Mouse (Mus musculus) urinary bladder, adult 18-20 months (tissue): ENCODE results near the gene Gm42372.

Experiments
- DNase-seq, 2 experiments: peaks; one replicate each; pipeline ENCODE4 v3.0.0; 2022; ENCODE audit warnings: low spot score in 2 of 2, mixed read lengths in 2 of 2

Gene Gm42372

DNA sequence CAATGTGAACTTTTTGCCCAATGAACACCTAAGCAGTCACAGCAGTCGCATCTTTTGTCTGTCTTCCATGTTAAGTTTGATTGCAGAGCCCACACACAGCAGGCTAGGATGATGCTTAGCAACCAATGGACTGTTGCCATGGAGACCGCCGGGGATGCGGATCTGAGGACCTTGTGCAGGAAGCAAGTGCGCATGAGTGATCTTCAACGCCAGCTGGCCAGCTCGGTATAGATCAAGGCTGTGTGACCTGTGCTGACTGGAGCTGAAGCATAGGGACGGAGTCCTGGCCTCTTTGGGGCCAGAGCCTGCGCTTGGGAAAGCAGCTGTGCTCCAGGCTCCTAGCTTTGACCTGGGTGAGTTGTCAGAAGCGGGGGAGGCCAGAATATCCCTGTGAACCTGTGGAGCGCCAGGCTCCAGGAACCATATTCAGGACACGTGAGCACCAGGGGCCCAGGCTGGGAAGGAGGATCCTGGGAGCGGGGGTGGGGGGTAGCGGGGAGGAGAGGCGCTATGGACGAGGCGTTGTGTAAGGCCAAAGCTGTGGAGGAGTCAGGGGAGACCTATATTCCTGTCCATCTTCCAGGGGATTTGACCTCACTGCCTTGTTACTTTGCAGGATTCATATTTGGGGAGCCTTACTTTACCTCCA is 23.2 kb upstream of the Gm42372 start, which contains the start of gene Pnmal1:
Pnmal1 (plus strand) TSS at position 141 of the 649 bp plus-strand sequence.
- DNase-seq: no peak

DNA sequence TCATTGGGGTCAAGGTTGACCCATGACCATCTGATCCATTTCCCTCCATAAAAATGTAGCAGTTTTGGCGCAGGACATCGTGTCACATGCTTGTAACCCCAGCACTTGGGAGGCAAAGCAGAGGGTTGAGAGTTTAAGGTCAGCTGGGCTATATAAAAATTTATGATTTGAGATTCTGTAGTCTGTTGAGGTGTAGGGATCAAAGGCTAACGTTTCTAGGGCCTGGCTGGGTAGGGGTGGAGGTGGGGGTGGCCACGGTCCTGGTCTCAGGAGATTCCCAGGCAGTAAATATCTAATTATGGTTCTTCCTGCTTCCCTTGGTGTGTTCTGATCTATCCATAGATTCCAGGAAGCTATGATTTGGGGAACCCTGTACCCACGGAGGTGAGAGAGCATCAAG is 21.2 kb upstream of the Gm42372 start:
- no peak for DNase-seq

DNA sequence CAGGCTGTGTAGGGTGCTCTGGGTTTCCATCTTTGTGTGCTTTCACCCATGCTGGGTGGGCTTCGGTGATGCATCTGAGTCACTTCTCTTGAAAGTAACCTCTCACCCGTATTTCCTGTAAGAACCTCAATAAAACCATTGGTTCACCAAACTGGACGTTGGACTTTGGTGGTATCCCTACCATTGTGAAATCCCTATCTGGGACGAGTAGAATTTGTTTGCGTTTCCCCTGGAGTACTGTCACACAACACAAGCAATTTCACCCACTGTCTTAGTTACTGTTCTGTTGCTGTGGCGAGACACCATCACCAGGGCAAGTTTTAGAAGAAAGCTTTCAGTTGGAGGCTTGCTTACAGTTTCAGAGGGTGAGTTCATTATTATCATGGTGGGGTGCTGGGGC is 14.5 kb upstream of the Gm42372 start:
- no peak for DNase-seq

DNA sequence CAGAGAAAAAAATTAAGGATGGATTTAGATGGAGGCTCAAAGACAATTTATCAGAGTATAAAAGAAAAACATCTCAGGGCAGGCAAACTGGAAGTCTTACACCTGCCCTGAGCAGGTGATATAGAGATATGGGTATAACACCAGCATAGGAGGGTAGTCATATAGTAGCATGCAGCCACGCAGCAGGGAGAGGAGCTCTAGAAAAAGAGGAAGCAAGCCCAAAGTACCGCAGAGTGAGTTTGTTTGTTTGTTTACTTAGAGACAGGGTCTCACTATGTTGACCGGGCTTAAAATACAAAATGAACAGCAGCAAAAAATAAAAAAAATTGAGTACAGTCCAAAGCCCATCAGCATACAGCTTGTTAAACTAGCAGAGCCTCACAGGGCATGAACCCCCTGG is 11.7 kb upstream of the Gm42372 start:
- no peak for DNase-seq

DNA sequence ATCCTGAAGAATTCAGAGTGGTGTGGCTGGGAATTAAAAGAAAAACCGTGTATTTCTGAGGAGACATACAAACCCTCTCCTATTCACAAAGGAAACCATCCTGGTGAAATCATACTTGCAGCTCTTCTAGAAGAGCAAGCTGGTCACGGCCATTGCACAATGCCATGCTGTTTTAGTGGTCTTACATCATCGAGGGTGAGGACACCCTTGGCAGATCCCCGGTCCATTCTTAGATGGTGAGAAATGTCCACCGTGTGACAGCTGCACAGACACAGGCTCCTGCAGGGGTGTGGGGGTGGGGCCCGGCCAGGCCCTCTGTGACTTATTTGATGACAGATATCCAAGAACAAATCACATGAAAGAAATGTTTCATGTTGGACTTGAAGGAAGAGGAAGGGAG is 8.9 kb upstream of the Gm42372 start:
- no peak for DNase-seq

DNA sequence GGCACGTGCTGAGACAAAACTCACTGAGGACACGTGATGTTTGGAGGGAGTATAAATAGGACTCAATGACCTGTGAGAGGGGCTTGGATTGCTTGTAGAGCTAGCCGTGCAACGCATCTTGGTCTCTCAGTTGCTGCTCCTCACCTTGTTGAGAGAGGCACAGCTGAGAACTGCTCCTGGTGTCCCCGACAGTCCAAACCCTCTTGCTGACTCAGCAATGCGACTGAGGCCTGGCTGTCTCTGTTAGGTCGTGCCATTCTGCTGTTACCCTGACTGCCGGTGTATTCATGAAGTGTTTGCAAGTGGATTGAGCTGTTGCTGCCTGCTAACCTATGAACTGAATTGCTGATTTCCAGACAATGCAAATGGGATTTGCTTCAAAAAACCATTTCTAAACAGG is 6.6 kb upstream of the Gm42372 start:
- DNase-seq: no peak

DNA sequence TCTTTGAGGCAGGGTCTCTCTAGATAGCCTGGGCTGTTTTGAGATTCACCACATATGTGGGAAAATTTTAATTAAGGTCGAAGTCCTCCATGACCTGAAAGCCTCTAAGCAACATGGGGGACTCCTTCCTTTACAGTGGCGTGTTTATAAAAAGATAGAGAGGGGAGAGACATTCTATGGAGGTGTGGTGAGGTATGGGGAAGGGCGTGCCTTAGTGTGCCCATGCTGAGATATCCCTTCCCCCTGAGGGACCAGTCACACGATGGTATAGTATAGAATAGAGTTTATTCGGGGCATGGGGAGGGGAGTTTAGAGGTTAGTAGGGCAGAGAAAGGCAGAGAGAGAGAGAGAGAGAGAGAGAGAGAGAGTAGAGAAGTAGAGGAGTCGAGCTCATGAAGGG is 4.7 kb upstream of the Gm42372 start:
- DNase-seq: no peak

DNA sequence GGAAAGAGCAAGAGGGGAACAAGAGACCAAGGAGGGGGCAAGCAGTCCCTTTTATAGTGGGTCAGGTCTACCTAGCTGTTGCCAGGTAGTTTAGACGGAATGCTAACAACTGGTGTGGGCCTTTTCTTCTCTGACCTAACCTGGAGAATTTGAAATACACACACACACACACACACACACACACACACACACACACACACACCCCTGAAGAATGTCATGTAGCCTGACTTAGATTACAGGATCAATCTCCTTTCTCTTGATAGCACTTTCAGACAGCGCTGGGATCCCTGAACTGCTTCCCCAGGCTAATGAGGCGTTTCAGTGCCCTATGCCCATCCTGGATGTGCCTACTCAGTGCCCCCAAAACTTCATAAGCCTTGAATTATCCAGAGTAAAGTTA is 4.3 kb upstream of the Gm42372 start:
- DNase-seq: no peak

DNA sequence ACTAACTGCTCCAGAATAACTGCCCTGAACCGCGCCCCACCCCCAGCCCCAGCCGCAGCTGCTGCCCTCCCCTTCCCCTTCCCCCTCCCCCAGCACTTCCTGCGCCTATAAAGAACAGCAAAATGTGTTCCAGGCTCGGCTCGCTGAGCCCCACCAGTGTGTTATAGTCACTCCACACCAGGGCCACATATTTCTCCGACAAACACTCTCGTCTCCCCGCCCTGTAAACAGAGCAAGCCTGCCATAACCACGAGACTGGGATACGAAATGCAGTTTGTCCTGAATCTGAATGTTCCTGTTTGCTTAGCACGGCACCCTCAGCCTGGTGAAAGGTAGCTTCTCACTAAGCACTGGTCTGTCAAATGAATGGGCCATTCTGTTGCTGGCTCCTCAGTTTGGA is 2.5 kb upstream of the Gm42372 start:
- DNase-seq: peak in 1 of 2 experiments; percentile 53

DNA sequence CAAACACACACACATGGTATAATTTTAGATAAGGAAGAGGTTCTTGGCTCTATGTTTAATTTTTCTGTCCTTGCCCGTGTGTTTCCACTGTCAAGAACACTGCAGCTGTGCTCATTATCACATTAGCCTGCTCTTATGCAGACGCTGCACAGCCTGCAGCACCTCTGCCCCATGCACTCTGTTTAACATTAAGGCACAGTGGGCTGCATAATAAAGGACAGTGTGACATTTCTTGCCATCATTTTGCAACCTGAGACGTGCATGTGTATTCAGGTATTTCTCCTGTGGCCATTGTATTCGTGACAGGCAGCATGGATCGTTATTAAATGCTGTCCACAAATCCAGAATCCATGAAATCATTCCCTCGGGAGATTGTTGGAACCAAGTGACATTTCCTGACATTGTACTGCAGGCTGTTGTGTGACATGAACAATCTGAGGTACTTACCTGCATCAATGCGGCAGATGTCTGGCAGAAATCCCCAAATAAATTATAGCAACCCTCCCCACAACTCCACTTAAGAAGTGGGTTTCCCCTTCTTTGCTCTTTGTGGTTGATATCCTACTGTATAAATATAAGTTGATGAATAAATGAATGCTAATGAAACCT is 4.8 kb downstream of the Gm42372 start:
- no peak for DNase-seq

DNA sequence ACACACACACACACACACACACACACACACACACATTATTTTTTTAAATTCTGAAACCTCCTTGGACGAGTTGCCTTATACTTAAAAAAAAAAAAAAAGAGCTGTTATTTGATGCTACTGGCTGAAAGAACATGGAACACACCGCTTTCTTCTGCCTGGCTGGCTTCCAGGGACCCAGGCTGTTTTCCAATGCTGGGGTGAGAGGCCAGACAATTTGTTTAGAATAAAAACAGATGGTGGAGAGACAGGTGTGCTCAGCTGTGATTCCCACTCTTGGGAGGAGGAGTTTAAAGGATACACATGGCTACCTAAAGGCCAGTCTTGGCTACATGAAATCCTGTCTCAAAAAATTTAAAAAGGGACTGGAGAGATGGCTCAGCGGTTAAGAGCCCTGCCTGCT is 5.5 kb downstream of the Gm42372 start:
- no peak for DNase-seq

DNA sequence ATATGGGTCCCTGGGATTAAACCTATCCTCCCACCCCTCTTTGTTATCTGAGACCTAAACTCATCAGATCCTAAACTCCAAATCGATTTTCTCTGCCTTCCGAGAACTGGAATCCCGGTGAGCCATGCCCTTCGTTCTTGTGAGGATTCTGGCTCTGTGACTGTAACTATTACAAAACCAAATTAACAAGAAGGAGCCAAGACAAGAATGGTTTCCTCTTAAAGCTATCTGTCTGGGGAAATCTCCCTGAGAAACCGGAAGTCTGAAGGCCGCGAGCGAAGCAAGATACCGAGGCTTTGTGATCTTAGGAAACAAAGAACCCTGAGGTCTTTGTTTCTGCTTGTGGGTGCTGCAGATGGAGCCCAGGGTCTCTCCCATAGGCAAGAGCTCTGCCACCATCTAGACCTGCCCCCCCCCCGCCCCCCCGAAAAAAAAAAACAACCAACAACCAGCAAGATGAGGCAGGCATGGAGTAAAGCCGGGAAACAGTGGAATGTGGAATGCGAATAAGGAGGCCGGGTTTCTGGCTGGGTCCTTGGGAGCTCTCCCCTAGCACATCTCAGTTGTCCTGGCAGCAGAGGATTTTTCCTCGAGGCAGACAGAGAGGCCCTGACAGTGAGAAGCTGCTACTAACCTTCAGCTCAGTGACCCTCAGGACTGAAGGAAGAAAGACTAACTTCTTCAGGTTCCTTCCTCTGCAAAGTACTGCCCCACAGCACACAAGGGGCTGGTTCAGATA is 7.3 kb downstream of the Gm42372 start:
- DNase-seq: no peak

DNA sequence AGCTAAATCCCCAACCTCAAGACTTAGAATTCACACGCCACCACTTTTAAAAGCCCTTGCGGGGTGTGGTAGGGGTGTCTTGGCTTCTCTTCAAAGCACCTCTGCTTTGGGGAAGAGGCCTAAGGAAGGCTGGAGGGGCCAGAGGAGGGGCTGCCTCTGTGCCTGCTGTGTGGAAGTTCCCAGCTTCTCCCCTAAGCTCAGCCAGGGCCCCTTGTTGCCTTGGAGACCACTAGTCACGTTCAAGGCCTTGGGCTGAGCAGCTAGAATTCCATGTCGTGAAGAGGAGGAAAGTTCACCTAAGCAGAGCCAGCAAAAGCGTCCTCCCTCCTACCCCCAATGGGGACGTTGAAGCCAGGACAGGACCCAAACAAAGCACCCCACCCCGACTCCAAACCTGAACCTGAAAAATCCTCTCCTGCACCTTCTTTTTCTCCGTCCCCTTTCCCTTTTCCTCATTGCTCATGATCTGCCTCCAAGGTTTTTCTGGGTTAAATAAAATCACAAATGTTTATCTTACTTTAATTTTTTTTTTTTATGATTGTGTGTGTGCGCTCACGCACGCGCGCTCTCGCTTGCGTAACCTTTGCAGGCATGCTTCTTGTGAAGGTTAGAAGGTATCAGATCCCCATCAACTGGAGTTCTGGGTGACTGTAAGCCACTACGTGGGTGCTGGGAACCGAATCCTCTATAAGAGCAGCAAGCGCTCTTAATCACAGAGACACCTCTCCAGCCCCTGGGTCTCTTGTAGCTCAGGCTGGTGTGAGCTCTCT is 9.0 kb downstream of the Gm42372 start:
- DNase-seq: no peak

DNA sequence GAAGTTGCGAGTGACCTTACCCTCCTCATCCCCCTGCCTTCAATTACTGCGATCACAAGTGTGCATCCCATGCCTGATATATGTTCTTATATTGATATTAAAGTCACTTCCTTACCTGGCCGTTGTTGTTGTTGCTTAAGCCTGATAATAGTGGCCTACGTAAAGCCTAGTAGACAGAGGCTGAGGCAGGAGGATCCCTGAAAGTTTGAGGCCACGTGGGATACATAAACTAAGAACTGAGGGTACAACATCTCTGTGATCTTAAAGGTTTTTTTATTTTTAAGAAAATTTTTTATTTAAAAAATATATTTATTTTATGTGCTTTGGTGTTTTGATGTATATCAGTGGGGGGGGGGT is 9.5 kb downstream of the Gm42372 start, which contains the start of gene Ccdc8:
Ccdc8 (plus strand) TSS at position 258 of the 357 bp plus-strand sequence.
- no peak for DNase-seq

DNA sequence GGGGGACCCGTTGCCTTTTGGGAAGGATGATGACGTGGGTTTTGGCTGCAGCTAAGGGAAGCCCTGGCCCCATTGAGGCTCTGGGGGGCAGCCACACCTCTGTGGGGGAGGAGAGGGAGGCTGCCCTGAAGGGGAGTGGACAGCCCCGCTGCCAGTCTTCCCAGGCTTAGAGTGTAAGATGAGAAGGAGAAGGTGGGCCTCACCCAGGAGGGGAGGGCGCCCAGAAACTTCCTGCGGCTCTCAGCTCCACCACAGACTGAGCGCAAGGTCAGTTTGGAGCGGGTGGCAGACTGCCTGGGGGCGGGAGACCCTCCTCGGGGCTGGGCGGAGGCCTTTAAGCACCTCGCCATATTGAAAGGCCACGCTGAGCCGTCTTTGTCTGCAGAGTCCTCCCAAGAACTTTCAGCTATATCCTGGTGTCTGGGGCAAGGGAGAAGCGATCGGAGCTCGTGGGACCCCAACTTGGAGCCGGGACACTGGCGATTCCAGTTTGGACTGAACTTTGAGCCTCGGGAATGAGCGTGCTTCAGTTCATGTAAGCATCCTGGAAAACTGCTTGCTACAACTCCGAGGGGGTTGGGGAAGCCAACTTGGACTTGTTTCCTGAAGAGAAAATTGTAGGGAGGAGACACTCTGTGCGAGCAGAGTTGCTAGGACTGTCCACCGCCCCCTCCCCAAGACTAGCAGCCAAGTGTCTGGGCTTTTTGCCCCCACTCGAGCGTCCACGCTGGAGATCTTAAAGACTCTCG is 10.9 kb downstream of the Gm42372 start:
- DNase-seq: peak in 1 of 2 experiments; percentile 80

DNA sequence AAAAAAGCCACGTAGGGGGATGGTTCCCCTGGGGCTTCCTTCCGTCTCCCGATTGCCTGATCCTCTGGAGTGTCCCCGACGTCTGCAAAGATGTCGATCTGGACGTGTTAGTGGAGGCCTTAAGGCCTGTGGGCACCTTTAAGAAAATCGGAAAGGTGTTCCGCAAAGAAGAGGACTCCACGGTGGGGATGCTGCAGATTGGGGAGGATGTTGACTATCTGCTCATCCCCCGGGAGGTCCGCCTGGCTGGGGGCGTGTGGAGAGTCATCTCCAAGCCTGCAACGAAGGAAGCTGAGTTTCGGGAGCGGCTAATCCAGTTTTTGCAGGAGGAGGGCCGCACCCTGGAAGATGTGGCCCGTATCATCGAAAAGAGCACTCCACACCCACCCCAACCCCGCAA is 11.5 kb downstream of the Gm42372 start:
- DNase-seq: no peak

DNA sequence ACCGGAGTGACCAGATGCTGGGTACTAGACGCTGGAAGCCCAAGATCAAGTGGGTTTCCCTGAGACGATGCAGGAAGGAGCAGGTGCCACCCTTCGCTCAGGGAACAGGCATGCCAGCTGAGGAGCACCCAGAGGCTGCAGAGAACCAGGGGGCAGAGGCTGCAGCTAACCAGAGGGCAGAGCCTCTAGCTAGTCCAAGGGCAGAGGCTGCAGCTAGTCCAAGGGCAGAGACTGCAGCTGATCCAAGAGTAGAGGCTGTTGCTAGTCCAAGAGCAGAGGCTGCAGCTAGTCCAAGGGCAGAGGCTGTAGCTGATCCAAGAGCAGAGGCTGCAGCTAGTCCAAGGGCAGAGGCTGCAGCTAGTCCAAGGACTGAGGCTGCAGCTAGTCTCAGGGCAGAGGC is 12.5 kb downstream of the Gm42372 start:
- no peak for DNase-seq

DNA sequence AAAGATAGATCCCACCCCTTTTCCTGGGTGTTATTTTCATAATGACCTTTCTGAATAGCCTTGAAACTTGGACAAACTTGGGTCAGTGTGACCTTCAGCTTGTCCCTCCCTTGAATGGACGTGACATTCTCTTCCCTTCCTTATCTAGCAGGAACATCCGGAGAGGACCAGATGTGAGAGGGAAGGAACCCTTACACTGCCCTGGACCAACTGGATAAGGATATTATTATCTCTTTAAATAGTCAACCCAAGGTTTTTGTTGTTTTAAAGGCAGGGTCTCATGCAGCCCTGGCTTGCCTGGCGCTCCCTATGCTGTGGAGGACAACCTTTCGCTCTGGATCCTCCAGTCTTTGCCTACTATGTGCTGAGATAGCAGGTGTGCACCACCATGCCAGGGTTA is 16.3 kb downstream of the Gm42372 start:
- no peak for DNase-seq

DNA sequence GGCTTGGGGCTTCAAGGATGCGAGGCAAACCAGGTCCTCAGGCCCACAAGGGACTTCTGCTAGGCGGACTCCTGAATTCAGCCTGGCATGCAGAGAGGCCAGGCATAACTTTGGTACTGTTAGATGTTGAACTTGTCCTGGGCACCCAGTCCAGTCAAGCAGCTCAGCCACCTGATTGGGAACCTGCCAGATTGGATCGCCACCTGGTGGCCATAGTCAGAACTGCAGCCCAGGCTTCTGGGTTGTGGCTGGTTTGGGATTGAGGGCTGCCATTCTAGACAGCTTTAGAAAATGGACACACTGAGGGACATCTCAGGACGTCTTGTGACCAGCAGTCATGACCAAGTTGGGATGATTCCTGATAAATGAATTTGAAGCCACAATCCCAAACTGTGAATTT is 16.8 kb downstream of the Gm42372 start:
- DNase-seq: peak; percentile 77 to 97

DNA sequence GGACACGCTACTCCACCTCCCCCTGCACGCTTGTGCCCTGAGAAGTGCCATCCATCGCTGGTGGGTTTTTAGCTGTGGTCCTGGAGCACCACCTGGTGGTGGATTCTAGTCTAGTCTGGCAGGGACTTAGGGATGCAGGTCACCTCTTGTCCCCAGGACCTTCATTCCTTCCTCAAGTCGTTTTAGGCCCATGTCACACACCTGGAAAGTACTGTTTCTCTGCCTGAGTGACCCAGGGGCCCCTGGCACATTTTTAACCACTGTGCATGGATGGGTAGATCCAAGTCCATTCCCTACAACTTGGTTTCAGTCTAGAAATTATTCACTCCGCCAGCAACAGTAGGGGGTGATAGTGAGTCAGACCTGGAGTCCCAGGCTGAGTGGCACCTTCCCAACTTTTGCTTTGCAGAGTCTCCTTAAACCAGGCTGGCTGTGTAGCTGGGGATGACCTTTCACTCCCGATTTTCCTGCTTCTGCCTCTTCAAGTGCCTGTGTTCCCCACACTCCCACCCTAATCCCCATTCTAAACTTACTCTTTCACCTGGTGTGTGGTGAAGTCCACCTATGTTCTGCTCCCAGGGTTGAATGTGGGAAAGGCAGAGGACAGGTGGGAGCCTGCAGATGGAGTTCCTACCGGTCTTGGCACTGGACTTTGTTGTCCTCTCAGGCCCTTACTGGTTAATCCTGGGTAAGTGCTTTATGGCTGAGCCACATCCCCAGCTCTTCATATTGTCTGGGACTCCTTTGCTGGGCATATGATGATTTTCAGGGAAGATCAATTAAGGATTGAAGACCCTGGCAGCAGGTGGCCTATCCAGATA is 19.7 kb downstream of the Gm42372 start:
- peak; percentile 42 to 59 for DNase-seq
